Mouse (Mus musculus) frontal cortex, postnatal 36 days (tissue): ENCODE results near the gene Pfkfb4.
A peak's percentile ranks its signal among the peaks of the same experiment; 100 is the strongest.

Experiments
- DNase-seq, 2 experiments: peaks; one replicate each; pipeline ENCODE4 v3.0.0; 2022; ENCODE audit warnings: low spot score in 2 of 2

Gene Pfkfb4

DNA sequence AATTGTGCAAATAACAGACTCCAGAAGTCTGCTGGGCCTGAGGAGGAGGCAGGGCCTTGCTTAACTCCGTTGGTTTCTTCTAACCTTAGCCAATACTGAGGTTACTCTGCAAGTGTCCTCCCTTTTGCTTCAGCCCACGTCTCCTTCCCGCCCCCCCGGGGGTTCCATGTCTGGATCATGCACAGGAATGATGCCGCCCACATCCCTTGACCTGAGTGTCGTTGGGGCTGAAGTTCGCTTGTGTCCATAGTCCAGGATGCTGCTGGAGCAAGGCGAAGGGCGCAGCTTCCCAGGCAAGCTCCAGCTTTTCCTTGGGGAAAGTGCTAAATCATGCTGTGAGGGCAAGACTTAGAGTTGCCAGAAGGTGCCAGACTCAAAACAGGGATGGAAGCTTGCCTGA lies 4.8 kb downstream of the Pfkfb4 start:
- no peak for DNase-seq

DNA sequence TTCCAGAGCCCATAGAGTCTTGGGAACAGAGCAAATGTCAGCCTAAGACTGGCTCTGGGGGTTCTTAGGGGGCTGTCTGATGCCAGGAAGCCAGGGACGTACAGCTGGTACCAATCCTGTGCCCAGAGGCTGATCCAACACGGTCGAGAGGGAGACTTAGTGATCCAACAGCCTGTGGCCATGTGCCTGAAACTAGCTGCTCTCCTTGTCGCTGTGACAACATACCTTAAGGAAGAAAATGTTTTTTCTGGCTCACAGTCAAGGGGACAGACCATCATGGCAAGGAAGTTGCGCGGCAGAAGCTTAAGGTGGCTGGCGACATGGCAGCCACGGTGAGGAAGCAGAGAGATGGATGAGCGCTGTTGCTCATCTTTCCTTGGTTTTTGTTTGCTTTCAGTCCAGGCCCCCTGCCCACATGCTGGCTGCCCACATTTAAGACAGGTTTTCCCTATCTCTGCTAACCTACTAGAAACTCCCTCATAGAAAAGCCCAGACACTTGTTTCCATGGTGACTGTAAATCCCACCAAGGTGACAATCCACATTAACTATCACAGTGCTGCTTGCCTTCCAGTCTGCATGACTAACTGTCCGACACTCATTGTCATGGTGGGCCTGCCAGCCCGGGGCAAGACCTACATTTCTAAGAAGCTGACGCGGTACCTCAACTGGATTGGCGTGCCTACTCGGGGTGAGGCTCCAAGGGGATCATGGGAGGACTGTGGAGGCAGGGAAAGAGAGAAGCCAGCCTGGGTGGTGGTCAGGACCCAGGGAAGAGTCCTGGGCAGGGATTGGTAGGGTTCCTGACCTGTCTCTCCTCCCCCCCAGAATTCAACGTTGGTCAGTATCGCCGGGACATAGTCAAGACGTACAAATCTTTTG lies 6.9 kb downstream of the Pfkfb4 start:
- no peak for DNase-seq

GRCm38 (mm10) chr9:108999167-108999526 lies 7.6 kb downstream of the Pfkfb4 start:
- no peak for DNase-seq

- peak; percentile 51 to 76 for DNase-seq
Observed at GRCm38 (mm10) chr9:109000726-109001125, 9.1 kb downstream of the Pfkfb4 start.

- peak; percentile 58 to 62 for DNase-seq
Observed at GRCm38 (mm10) chr9:109003201-109003600, 11.6 kb downstream of the Pfkfb4 start.

- DNase-seq = no peak
Observed at GRCm38 (mm10) chr9:109007025-109007780, 15.6 kb downstream of the Pfkfb4 start.

DNA sequence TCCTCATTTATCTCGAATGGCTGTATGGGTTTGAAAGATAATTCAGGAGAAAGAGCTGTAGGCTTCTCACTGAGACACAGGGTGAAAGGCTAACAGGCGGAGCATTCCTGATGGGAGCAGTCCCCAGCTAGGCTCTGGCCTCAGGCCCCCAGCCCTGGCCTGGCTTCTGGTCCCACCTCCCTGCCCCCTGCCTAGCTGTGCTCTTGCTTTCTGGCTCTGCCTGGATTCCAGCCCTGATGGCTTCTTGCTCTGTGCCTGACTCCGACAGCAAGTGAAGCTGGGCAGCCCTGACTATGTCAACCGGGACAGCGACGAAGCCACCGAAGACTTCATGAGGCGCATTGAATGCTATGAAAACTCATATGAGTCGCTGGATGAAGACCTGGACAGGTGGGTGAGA lies 16.5 kb downstream of the Pfkfb4 start:
- DNase-seq = no peak

GRCm38 (mm10) chr9:109008994-109009635 lies 17.5 kb downstream of the Pfkfb4 start:
- DNase-seq = peak in 1 of 2 experiments; percentile 66

DNA sequence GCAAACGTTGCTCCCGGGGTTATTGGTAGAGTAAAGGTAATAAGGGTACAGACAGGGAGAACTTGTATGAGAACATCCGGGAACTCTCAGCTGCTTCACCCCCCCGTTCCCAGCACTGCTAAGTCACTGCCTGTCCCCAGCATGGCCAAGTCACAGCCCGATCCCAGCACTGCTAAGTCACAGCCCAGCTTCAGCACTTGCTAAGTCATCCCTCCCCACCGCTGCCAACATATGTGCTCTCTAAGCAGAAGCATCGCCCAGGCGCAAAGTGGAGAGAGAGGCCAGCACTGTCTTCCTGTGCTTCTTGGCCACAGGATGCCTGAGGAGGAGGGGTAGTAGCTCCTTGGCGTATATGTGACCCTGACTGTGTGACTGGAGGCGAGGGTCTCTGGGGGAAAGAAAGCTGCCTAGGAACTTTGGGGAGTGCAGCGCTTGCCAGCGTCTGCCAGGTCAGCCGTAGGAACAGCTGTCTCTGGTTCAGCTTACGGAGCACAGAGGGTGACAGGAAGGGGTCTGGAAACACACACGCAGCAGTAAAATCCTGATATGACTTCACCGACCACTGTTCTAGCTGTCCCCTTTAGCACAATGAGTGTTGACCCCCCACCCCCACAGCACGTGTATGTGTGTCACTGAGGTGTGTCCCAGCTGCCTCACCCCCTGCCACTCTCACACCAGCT lies 18.2 kb downstream of the Pfkfb4 start:
- peak; percentile 67 to 68 for DNase-seq

GRCm38 (mm10) chr9:109010316-109010690 lies 18.7 kb downstream of the Pfkfb4 start:
- no peak for DNase-seq

GRCm38 (mm10) chr9:109015397-109015796 lies 23.8 kb downstream of the Pfkfb4 start:
- DNase-seq = no peak

- no peak for DNase-seq
Observed at GRCm38 (mm10) chr9:109016973-109017604, 25.5 kb downstream of the Pfkfb4 start.

DNA sequence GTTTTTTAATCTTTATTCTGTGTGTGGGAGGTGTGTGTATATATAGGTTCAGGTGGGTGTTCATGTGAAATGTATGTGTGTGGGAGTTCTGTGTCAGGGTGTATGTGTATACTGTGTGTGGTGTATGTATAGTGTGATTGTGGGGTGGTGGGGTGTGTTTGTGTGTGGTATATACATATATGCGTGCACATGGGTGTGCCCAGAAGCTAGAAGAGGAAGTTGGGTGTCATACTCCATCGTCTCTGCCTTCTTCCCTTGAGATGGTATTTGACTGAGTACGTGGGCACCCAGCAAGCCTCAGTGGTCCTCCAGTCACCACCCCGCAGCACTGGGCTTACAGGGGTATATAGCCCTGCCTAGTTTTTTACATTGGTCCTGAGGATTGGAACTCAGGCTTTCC lies 29.9 kb downstream of the Pfkfb4 start:
- DNase-seq = no peak

- DNase-seq = peak; percentile 66 to 72
Observed at GRCm38 (mm10) chr9:109022866-109023685, 31.5 kb downstream of the Pfkfb4 start.

DNA sequence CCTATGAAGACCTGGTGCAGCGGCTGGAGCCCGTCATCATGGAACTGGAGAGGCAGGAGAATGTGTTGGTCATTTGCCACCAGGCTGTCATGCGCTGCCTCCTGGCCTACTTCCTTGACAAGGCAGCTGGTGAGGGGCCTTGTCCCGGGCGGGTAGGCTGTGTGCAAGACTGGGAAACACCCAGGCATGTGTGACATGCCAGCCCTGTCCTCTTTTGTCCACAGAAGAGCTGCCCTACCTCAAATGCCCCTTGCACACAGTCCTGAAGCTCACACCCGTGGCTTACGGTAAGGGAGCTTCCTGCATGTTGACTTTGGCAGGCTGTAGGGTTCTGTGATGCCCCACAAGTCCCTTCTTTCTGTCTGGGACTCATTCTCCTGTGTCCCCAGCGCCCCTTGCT lies 35.9 kb downstream of the Pfkfb4 start:
- DNase-seq = no peak

DNA sequence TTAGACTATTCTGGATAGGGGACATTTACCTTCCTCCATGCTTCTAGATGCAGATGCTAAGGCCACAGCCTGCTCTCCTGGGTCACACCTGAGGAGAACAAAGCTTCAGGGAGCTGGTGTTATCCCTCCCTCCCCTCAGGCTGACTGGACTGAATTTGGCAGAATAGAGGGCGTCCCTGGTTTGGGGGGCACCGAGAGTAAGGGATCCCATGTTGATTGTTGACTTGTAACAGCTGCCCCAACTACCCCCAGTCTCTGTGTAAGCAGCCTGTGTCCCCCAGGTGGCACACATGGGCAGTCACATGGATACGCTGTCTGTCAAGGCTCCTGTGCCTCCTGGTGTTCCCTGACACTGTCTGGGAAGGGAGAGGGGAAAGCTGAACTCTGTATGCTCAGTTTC lies 36.8 kb downstream of the Pfkfb4 start:
- DNase-seq = no peak

DNA sequence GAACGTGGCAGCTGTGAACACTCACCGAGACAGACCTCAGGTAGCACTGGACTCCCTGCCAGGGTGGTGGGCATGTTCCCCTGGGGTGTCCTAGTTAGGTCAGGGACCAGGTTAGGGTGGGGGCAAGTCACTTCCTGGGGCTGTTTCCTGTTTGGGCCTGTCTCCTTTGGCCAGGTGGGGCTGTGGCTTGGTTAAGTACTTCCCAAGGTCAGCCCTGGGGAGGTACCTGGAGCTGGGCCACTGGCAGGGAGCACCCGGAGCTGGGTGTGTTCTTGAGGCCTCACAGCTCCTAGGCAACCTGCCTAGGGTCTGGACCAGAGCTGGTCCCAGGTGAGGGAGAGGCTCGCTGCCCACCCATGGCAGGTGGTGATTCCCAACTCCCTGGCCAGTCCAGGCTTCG lies 37.3 kb downstream of the Pfkfb4 start:
- DNase-seq = no peak

DNA sequence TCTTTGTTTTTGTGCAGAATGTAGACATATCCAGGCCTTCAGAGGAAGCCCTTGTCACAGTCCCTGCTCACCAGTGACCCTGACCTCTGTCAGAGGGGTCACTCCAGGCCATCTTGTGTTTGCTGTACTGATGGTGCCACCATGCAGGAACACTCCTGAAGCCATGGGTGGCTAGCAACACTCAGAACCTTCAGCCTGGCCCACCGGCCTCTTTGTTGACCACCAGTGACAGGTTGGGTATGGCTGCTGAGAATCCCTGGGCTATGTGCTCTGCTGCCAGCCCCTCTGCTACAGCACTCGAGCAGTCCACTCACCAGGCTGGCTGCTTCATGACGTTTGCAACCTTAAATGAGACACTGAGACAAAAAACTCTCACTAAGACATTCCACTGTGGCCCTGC lies 38.7 kb downstream of the Pfkfb4 start:
- no peak for DNase-seq

- DNase-seq = no peak
Observed at GRCm38 (mm10) chr9:109031001-109031400, 39.4 kb downstream of the Pfkfb4 start.

DNA sequence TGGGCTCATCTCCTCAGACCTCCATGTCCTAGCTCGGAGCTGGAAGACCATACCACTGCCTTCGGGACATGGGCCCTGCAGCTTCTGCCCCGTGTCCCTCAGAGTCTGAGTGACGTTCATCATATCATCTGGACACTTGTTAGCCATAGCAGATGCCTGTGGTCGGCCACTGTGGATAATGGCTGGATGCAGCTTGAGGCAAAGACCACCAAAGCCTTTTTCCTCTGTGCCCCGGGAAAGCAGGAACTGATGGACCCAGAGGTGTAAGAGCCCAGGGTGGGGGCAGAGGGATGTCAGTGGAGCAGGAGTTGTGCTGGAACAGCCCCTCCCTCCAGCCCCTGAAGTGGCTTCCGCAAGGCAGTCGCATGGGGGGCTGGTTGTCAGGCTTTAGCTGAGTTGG lies 40.1 kb downstream of the Pfkfb4 start:
- DNase-seq = no peak

DNA sequence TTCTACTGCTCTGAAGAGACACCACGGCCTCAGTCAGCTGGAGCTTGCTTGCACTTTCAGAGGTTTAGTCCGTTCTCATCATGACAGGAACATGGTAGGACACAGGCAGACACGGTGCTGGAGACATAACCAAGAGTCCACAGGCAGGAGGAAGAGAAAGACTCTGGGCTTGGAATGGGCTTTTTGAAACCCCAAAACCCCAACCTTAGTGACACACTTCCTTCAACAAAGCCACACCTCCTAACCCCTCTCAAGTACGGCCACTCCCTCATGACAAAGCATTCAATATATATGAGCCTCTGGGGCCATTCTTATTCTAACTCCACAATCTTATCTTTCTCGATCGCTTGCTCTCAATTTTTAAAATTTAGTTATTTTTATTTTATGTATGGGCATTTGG lies 40.9 kb downstream of the Pfkfb4 start:
- DNase-seq = no peak
